Mouse (Mus musculus): Measurements from ENCODE around the gene Cryzl1.

- TF ChIP-seq EP300 (IDR thresholded peaks at IDR 0.05; ENCODE audit: low read depth) (no peak), CTCF (IDR thresholded peaks at IDR 0.05; ENCODE audit: low read depth) (peak; percentile 98)
These were observed 34.2 kb downstream of the Cryzl1 start for GRCm38 (mm10) chr16:91694455-91695084.

Data from heart, postnatal 0 days (tissue).